Mouse (Mus musculus) liver, postnatal 0 days (tissue): ENCODE measurements at regions not wholly inside any gene's neighbourhood (a gene's known extent, or its start where the extent isn't known, plus 50 kb on each side); places are given as distances from the start of the nearest gene placed in this dataset.

ENCODE experiments used
- CTCF ChIP-seq: sonication (generic); IDR thresholded peaks from 2 replicates; pipeline ENCODE4 v1.5.1; 2016; ENCODE audit warnings: antibody characterized with exemption, low read depth
- EP300 ChIP-seq: IDR thresholded peaks from 2 replicates; pipeline ENCODE4 v1.6.1; 2016; ENCODE audit warnings: antibody characterized with exemption, low read depth, mild to moderate bottlenecking

- TF ChIP-seq EP300 (no peak), CTCF (no peak)
Observed at GRCm38 (mm10) chr12:39528121-39528520, 509.7 kb downstream of the Arl4a start.
